Mouse (Mus musculus) inflammation-experienced regulatory T-cells, adult 16 weeks (primary cell): Measurements from ENCODE around the gene Coq8a. TPM values are rescaled to one million over a fixed set of nuclear protein-coding genes. Genes with fewer than 3 reads are reported as not detected.

Experiments used
- polyA plus RNA-seq: library from polyadenylated mRNA; unstranded; fragments of 100-300 nt; shearing (Covaris generic); gene quantifications from one replicate; pipeline ENCODE4 v1.2.1, GENCODE M21; 2017

Gene Coq8a
- 89.8 TPM for polyA plus RNA-seq

GRCm38 (mm10) chr1:180198959-180199714 is at the start of gene Coq8a:
Coq8a (minus strand) TSS chr1:180199602.

Other genes with a start within 250 kb of the Coq8a start
- 0.52 TPM for gene Cdc42bpa, start 239.1 kb downstream of the Coq8a start, polyA plus RNA-seq
- 192 TPM for gene Psen2, start 63.8 kb upstream of the Coq8a start, polyA plus RNA-seq
- gene Itpkb, start 130.9 kb upstream of the Coq8a start, polyA plus RNA-seq = 58.2 TPM